Mouse (Mus musculus): ENCODE results near the gene Pax5. TPM values are rescaled to one million over a fixed set of nuclear protein-coding genes. Genes with fewer than 3 reads are reported as not detected.

Pax5 gene
- total RNA-seq, 4 experiments from 2014 or later = 0.22 to 2.7 (median 0.55) TPM

DNA sequence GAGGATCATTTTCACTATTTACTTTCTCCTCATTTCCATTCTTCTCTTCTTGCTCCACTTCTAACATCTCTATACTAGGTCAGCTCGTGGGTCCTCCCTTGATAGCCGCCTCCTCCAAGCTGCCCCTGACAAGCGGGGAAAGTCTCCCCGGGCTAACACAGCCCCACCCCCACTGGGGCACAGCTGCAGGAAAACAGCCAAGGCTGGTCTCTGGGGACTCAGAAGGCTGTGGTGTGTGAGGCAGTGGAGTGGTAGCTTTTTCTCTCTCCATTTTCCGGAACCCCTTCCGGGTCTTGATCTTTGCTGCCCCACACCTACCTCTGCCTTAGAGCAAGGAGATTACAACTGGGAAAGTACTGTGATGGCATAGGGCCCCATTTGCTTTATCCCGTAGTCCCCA is 4.3 kb downstream of the Pax5 start:
- no peak for DNase-seq (ENCODE audit: low spot score)

DNA sequence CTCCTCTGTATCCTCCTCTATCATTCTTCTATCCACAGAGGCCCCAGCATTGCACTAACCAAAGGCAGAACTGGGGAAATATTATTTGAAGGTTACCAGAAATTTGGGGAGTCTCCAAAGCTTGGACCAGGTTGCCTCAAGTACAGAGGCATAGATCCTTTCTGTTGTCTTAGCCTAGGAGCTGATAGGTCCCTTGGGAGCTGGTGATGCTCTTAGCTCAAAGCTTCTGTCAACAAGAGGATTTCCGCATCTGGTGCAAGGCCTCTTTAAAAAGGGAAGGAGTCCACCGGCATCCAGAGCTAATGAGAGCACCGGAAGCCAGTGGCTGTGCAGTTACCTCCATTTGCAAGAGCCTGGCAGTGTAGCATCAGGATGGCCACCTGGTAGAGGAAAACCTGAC is 5.1 kb downstream of the Pax5 start:
- DNase-seq (ENCODE audit: low spot score) = no peak

GRCm38 (mm10) chr4:44704369-44704745 is 5.9 kb downstream of the Pax5 start:
- DNase-seq (ENCODE audit: low spot score) = peak; percentile 49

DNA sequence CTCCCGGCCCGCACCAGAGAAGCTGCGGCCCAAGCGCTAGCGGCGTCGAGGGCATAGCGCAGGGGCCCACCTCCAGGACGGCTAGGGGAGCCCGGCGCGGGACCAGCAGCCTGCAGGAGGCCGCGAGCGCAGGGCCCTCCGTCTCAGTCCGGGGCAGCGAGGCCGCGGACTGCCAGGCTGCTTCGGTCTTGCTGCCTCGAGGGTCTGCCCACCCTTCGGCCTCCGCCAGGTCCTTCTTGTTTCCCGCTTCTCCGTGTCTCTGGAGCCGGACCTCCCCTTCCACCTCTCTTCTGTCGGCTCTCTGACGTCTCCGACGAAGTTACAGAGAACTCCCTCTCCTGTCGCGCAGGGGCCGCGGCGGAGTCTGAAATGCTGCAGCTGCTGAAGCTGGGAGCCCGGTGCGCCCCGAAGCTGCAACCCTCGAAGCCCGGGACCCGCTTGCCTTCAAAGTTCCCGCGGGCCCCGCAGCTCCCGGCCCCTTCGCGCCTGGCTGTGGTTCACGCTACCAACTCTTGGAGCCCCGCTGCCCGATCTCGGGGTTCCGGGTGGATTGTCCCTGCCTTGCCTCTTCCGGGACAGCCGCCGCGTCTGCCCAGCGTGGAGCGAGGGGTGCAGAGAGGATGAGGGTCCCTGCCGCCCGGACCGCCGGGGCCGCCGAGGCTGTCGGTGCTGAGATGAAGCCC is 6.5 kb downstream of the Pax5 start:
- DNase-seq (ENCODE audit: low spot score) = no peak

- DNase-seq (ENCODE audit: low spot score) = no peak
Measured at GRCm38 (mm10) chr4:44702891-44703685, 7.2 kb downstream of the Pax5 start.

- DNase-seq (ENCODE audit: low spot score) = no peak
Measured at GRCm38 (mm10) chr4:44702011-44702527, 8.2 kb downstream of the Pax5 start.

DNA sequence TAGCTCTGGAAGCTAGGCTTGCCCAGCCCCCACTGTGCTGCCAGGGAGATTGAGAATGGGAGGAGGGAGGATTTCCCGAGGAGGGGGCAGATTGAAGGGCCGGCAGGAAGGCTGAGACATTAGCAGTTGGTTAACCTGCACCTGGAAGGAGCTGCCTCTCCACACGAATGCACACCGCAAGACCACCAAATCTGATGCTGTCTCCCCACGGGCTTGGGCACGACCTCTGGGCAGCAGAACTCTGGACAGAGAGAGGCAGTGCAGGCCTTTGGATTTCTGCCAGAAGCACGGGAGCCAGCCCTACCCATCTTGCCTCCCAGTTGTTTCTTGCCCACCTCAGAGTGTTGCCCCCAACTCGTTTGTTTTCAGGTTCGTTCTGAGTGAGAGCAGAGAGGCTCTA is 8.8 kb downstream of the Pax5 start:
- no peak for DNase-seq (ENCODE audit: low spot score)

GRCm38 (mm10) chr4:44696676-44697075 is 13.6 kb downstream of the Pax5 start:
- no peak for DNase-seq (ENCODE audit: low spot score)

- no peak for DNase-seq (ENCODE audit: low spot score)
Measured at GRCm38 (mm10) chr4:44694369-44694768, 15.9 kb downstream of the Pax5 start.

- DNase-seq (ENCODE audit: low spot score) = no peak
Measured at GRCm38 (mm10) chr4:44685582-44685981, 24.7 kb downstream of the Pax5 start.

- DNase-seq (ENCODE audit: low spot score) = no peak
Measured at GRCm38 (mm10) chr4:44680242-44680897, 29.9 kb downstream of the Pax5 start.

DNA sequence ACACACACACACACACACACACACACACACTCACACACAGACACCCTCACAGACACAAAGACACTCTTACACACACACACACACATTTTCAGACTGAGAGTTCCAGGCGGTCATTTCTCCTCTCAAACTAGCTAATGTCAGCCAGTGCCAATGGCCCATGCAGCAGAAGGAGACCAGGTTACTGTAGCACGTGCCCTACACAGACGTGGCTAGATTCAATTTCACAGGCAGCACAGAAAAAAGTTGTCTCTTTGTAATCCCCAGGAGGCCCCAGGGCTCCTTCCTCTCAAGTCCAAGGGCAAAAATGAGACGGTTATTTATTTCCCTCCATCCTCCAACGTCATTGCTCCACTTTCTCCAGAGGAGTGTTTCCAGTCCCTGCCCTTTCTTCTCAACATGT is 31.6 kb downstream of the Pax5 start:
- no peak for DNase-seq (ENCODE audit: low spot score)

GRCm38 (mm10) chr4:44678026-44678425 is 32.3 kb downstream of the Pax5 start:
- no peak for DNase-seq (ENCODE audit: low spot score)

DNA sequence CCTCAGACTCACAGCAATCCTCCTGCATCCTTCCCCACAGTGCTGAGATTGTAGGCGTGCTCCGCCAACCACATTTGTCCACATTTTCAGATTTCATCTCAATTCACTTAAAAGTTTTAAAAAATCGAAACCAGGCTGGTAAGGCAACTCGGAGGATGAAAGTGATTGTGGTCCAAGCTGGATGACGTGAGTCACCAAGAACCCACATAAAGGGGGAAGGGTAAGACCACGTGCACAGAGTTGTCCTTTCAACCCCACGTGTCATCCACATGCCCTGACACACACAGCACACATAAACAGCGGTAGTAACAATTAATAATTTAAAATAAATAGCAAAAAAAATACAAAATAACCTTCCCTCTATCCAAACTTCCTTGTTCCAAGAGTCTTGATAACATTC is 35.3 kb downstream of the Pax5 start:
- DNase-seq (ENCODE audit: low spot score) = no peak

DNA sequence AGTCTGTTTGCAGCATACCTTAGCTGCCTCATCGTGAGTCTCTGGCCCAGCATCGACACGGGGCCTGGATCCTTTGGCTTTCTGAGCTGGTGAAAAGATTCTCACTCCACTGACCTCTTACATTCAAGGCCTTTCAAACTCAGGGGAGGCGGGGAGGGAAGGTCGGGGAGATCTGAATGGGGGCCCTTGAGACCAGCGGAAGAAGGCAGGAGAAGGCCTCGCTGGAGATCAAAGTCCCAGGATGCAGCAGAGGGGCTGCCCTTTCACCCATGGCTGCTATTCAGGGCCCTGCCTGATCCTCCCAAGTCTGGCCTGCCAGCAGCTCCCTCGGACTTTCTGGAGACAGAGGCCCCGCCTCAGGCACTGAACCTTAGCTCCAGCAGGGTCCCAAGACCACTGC is 36.6 kb downstream of the Pax5 start:
- DNase-seq (ENCODE audit: low spot score) = no peak

DNA sequence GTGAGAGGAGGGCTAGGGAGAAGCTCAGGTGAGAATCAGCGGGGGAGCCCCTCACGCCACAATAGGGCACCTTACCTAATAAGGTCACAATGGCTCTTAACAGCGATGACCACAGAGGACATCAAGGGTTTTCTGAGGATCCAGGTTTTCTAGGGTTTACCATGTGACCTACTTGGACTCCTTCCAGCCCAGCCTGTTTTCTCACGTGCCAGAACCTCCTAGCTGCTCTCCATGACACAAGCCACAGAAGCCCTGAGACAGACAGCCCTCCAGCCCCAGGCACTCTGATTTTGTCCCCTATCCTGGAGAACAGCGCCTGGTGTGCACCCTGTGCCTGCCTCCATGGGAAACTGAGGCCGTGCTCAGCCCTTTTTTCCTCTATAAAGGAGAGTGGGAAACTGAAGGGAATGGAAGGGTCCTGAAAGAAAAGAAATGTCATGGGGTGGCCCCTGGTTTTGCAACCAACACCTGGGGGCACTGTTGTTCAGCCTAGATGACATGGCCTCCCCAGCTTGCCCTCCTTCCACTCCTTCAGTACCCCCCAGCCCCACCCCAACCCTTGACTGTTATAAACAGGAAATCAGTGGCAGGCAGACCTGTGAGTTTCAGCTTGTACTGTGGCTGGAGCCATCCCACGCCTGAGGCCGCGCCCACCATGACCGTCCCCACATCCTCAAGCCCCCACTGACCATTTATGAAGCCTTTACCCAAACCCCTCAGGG is 37.9 kb downstream of the Pax5 start:
- DNase-seq (ENCODE audit: low spot score) = no peak

DNA sequence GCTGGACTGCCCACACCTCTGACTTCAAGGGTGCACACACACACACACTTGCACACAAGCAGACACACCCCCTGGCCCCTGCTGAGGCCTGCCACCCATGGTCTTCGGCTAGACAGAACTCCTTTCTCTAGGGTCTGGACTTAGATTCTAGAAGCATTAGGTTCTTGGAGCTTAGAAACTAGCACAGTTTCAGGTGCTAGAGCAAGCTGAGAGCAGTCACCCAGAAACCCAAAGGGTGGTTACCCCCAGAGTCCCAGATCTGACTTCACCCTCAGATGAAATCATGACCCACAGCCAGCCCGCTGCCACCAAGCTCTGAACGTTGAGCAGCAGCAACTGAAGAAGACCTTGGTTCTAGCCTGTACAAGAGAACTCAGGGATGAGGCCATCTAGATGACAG is 38.8 kb downstream of the Pax5 start:
- DNase-seq (ENCODE audit: low spot score) = no peak

DNA sequence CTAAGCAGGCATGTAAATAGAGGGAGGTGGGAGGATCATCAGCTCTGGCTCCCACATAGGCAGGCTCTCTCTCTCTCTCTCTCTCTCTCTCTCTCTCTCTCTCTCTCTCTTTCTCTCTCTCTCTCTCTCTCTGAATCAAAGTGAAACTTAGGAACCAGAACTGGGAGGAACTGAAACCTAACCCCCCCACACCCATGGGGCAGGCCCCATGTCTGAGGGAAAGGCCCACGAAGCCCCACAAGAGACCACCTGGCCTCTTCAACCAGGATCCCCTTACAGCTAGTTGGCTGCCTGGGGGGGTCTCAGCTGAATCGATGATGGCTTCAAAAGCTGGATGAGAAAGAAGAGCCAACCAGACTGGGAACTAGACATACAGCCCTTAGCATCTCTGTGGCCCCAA is 39.3 kb downstream of the Pax5 start:
- DNase-seq (ENCODE audit: low spot score) = no peak

DNA sequence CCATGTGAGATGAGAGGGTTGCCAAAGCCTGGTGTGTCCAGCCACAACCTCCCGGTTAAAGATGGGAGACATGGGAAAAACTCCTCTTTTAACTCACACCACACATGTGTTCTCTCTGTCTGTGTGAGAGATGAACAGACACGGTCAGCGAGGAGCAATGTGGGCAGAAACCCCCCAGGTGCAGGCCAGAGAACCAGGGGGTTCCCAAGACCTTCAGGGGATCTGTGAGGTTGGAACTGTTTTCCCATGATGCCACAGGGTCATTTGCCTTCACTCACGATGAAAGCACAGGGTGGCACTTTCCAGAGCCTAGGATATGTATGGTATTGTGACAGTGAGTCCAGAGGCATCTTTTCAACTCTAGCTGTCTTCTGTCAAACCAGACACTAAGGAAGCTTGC is 39.9 kb downstream of the Pax5 start:
- DNase-seq (ENCODE audit: low spot score) = no peak

DNA sequence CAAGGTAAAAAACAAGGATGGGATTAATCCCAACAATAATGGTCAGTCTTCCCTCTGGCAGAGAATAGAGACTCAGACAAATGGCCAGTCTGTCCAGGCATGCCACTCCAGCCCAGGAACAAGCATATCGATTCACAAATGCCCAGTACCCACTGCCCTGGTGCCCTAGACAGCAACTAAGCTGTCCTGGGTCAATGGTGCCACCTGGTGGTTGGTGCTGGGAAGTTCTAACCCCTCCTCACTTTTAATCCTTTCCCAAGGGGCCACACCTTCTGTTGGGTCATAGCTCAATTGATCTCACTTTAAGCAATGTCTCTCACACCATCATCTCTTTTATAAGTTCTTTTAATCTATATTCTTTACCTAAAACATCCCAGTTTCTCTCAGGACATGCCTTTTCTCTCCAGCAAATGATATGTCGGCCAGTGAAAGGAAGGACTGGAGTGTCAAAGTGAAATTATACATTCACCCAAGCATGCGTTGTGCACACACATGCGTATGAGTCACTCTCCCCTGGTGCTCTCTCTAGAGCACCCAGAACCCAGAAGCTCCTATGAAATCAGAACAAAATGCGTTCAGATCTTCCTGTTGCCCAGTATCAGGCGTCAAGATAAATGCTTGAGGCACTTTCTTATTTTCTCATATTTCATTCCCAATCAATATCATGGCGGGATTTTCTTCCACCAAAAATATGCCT is 40.7 kb downstream of the Pax5 start:
- DNase-seq (ENCODE audit: low spot score) = no peak

DNA sequence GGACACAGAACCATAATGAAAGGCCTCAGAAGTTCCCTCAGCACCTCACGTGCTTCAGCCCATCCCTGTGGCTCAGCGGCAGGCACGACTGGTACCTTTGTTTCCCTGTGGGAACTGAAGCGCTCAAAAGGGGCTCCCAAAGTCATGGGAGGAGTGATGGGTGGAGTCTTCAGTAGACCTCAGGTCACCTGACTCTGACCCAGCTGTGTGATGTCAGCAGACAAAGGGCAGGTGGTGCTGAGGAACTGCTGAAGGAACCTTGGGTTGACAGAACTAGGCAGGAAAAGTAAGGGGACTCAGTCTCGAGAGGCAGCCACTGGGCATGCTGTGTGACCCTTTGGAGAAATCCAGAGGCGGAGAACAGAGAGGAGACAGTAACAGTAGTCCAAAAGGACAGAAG is 41.7 kb downstream of the Pax5 start:
- no peak for DNase-seq (ENCODE audit: low spot score)
